Mouse (Mus musculus): ENCODE results near the gene Insyn1. TPM values are rescaled to one million over a fixed set of nuclear protein-coding genes. Genes with fewer than 3 reads are reported as not detected.

Gene Insyn1
- polyA plus RNA-seq, 1 experiment from 2014 or later = 1.1 TPM

GRCm38 (mm10) chr9:58453791-58454378 lies 34.5 kb upstream of the Insyn1 start:
- H3K4me3 ChIP-seq = no peak overlapping the region
- no peaks in the 10 kb centered on the region; the same call in 1 of the 2 replicates for H3K27me3 ChIP-seq (replicated peaks)
- no peaks in the 10 kb centered on the region for H3K9me3 ChIP-seq
- H3K9ac ChIP-seq = no peak overlapping the region
- H3K36me3 ChIP-seq = no peaks in the 10 kb centered on the region
- no peak overlapping the region for H3K27ac ChIP-seq (replicated peaks)
- H3K4me2 ChIP-seq = no peak overlapping the region
- peaks cover 14% of the 10 kb centered on the region for H3K4me1 ChIP-seq
- no peak for ATAC-seq (ENCODE audit: extremely low read depth, insufficient number of reproducible peaks, low FRiP score, low TSS enrichment)
- WGBS = 53% methylated on average over 5 of the region's 5 CpGs

- Histone ChIP-seq H3K9ac (no peak overlapping the region), H3K9me3 (no peaks in the 10 kb centered on the region), H3K4me1 (peaks cover 14% of the 10 kb centered on the region), H3K27ac (replicated peaks) (no peak overlapping the region), H3K4me3 (no peak overlapping the region), H3K4me2 (no peak overlapping the region), H3K36me3 (no peaks in the 10 kb centered on the region), H3K27me3 (replicated peaks) (no peaks in the 10 kb centered on the region; the same call in 1 of the 2 replicates)
- no peak for ATAC-seq (ENCODE audit: extremely low read depth, insufficient number of reproducible peaks, low FRiP score, low TSS enrichment)
- WGBS = 46% methylated on average over 3 of the region's 3 CpGs
Observed at GRCm38 (mm10) chr9:58454886-58455285, 33.5 kb upstream of the Insyn1 start.

- no peak overlapping the region for H3K4me3 ChIP-seq
- H3K36me3 ChIP-seq = no peaks in the 10 kb centered on the region
- H3K9ac ChIP-seq = no peak overlapping the region
- no peak for ATAC-seq (ENCODE audit: extremely low read depth, insufficient number of reproducible peaks, low FRiP score, low TSS enrichment)
- H3K4me2 ChIP-seq = no peak overlapping the region
- no peaks in the 10 kb centered on the region for H3K9me3 ChIP-seq
- no peak overlapping the region for H3K27ac ChIP-seq (replicated peaks)
- WGBS = 22% methylated on average over 13 of the region's 13 CpGs
- peaks cover 14% of the 10 kb centered on the region for H3K4me1 ChIP-seq
- H3K27me3 ChIP-seq (replicated peaks) = no peaks in the 10 kb centered on the region; the same call in 1 of the 2 replicates
Observed at GRCm38 (mm10) chr9:58455798-58456197, 32.6 kb upstream of the Insyn1 start.

DNA sequence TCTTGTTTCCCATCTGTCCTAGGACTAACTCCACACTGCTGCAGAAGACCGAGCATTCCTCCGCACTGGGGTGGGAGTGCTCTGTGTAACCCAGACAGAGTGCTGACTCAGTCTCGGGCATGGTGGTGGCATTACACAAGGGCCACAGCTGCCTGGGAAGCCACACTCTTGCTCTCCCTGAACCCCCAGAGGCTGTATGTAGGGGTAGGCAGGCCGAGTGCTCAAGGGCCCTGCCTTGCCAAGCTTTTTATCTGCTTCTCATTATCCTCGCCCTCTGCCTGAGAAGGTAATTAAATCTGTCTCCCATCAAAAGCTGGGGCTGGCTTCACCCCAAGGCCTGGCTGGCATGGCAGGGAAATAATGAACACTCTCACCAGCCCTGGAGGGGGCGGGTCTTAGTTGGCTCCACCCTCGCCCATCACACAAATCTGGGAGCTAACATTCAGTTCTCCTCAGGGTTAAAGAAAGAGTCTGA lies 30.9 kb upstream of the Insyn1 start:
- no peak overlapping the region for H3K27ac ChIP-seq (replicated peaks)
- ATAC-seq (ENCODE audit: extremely low read depth, insufficient number of reproducible peaks, low FRiP score, low TSS enrichment) = no peak
- H3K4me2 ChIP-seq = no peak overlapping the region
- no peaks in the 10 kb centered on the region for H3K36me3 ChIP-seq
- no peak overlapping the region for H3K4me3 ChIP-seq
- WGBS = 59% methylated on average over 7 of the region's 7 CpGs
- H3K9me3 ChIP-seq = no peaks in the 10 kb centered on the region
- H3K4me1 ChIP-seq = peaks cover 14% of the 10 kb centered on the region
- no peaks in the 10 kb centered on the region; the same call in 1 of the 2 replicates for H3K27me3 ChIP-seq (replicated peaks)
- H3K9ac ChIP-seq = no peak overlapping the region

DNA sequence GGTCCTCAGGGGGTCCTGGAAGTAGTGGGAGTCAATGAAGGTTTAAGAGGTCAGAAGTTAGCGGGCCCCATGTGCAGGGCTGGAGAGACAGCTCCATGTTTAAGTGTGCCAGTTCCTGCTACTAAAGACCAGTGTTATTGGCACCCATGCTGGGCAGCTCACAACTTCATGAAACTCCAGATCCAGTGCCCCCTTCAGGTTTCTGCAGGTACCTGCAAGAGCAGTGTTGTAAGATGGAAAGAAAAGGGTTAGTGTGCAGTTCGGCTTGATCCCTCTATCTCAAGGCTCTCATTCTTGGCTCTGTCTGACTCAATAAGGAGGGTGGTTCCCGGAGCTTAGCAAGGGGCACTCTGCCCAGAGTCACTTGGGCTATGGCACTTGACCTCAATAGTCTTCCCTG lies 30.1 kb upstream of the Insyn1 start:
- Histone ChIP-seq H3K4me1 (peaks cover 14% of the 10 kb centered on the region), H3K4me2 (no peak overlapping the region), H3K27ac (replicated peaks) (no peak overlapping the region), H3K36me3 (no peaks in the 10 kb centered on the region), H3K9ac (no peak overlapping the region), H3K9me3 (no peaks in the 10 kb centered on the region), H3K4me3 (no peak overlapping the region), H3K27me3 (replicated peaks) (no peaks in the 10 kb centered on the region; the same call in 1 of the 2 replicates)
- WGBS = 72% methylated on average over 3 of the region's 3 CpGs
- no peak for ATAC-seq (ENCODE audit: extremely low read depth, insufficient number of reproducible peaks, low FRiP score, low TSS enrichment)

DNA sequence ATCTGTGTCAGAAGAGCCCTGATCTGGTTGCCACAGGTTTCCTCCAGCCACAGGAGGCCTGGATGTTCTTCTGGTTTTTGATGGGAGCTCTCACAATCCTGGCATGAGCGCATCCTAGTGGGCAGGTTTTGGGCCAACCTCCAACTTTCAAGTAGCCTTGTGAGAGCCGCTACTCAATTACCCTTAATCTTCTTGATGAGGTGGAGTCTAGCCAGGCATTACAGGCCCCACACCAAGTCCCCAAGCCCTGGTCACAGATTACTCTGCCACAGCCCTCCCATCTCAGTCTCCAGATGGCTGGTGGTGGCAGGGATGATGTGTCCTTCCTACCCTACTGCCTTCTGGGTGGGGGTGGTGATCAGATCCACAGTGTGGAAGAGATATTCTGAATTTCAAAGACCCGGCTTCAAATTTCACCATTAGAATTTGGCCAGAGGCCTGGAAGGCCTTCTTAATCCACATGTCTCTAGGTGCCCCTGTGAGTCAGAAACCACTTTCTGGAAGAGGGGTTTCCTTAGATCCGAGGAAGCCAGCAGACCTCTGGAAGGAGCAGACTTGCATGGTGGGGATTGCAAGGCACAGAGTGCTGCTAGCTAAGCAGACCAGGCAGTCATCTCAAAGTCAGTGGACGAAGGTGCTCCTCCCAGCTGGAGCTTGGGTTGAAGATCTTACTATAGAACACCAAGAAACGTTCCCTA lies 29.4 kb upstream of the Insyn1 start:
- no peaks in the 10 kb centered on the region for H3K36me3 ChIP-seq
- H3K9me3 ChIP-seq = no peaks in the 10 kb centered on the region
- H3K4me3 ChIP-seq = no peak overlapping the region
- no peak overlapping the region for H3K4me2 ChIP-seq
- H3K4me1 ChIP-seq = peaks cover 14% of the 10 kb centered on the region
- no peak overlapping the region for H3K27ac ChIP-seq (replicated peaks)
- no peak overlapping the region for H3K9ac ChIP-seq
- H3K27me3 ChIP-seq (replicated peaks) = no peaks in the 10 kb centered on the region; the same call in 1 of the 2 replicates
- no peak for ATAC-seq (ENCODE audit: extremely low read depth, insufficient number of reproducible peaks, low FRiP score, low TSS enrichment)
- WGBS = 66% methylated on average over 6 of the region's 6 CpGs

GRCm38 (mm10) chr9:58467345-58468025 lies 20.9 kb upstream of the Insyn1 start:
- WGBS = 42% methylated on average over 5 of the region's 5 CpGs
- H3K27me3 ChIP-seq (replicated peaks) = 0 out of 2 replicates have a peak, but pooled peaks cover 5% of the 10 kb centered on the region
- H3K4me2 ChIP-seq = no peak overlapping the region
- no peaks in the 10 kb centered on the region for H3K36me3 ChIP-seq
- peaks cover 8% of the 10 kb centered on the region; the same call in 1 of the 2 replicates for H3K4me1 ChIP-seq
- no peak overlapping the region for H3K9ac ChIP-seq
- no peak overlapping the region for H3K27ac ChIP-seq (replicated peaks)
- H3K9me3 ChIP-seq = no peaks in the 10 kb centered on the region
- ATAC-seq (ENCODE audit: extremely low read depth, insufficient number of reproducible peaks, low FRiP score, low TSS enrichment) = no peak
- no peak overlapping the region for H3K4me3 ChIP-seq

DNA sequence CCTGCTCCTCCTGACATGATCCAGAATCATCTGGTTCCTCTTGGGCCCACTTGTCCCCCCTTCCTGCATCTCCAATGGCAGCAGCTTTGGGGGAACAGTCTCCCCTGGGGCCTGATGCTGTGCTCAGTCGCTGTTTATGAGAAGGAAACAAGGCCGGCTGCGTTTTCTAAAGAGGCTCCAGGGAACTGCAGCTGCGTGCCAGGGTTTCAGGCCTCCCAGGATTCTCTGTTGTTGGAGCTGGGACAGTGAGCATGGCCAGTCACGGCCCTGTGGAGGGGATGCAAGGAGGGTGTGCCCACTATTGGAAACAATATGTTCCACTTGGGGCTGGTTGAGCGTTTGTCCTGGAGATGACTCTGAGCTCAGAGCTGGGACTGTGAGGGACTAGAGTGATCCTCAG lies 17.9 kb upstream of the Insyn1 start:
- Histone ChIP-seq H3K36me3 (no peaks in the 10 kb centered on the region), H3K27me3 (replicated peaks) (peaks cover 8% of the 10 kb centered on the region), H3K27ac (replicated peaks) (no peak overlapping the region), H3K9ac (no peak overlapping the region), H3K4me2 (no peak overlapping the region), H3K9me3 (no peaks in the 10 kb centered on the region), H3K4me1 (peaks cover 8% of the 10 kb centered on the region; the same call in 1 of the 2 replicates), H3K4me3 (no peak overlapping the region)
- no peak for ATAC-seq (ENCODE audit: extremely low read depth, insufficient number of reproducible peaks, low FRiP score, low TSS enrichment)
- 59% methylated on average over 6 of the region's 6 CpGs for WGBS

DNA sequence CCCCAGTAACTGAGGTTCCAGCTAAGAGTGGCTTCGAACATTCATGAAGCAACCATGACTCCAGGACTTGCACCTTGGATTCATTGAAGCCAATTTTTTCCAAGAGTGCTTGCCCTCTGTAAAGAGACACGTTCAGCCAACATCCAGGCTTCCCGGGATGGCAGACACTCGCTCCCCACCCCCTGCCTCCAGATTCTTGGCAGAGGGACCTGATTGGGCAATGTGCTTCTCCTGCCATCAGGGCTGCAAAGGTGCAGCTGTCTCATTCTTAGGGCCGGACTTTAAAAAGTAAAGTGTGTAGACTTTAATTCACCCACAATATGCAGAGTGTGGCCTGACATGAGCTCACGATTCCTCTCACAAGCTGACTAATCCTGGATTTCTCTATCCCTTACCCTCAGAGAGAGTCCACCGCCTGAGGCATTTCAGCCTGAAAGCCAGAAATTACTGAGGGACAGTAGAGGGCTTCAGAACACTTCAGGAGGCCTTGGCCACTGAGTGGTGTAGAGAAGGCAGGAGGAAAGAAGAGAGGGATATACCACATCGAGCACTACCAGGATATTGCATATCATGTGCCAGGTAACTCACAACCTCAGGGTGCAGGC lies 15.1 kb upstream of the Insyn1 start:
- WGBS = 68% methylated on average over 8 of the region's 8 CpGs
- no peak for ATAC-seq (ENCODE audit: extremely low read depth, insufficient number of reproducible peaks, low FRiP score, low TSS enrichment)

GRCm38 (mm10) chr9:58487076-58487475 lies 1.3 kb upstream of the Insyn1 start:
- Histone ChIP-seq H3K4me3 (no peak overlapping the region), H3K4me1 (peaks cover 22% of the 10 kb centered on the region), H3K36me3 (no peaks in the 10 kb centered on the region), H3K27me3 (replicated peaks) (peaks cover 79% of the 10 kb centered on the region), H3K9me3 (no peaks in the 10 kb centered on the region), H3K4me2 (peak overlapping the region; percentile 98; the same call in 1 of the 2 replicates), H3K27ac (replicated peaks) (no peak overlapping the region), H3K9ac (no peak overlapping the region)
- no peak for ATAC-seq (ENCODE audit: extremely low read depth, insufficient number of reproducible peaks, low FRiP score, low TSS enrichment)
- 8% methylated on average over 3 of the region's 3 CpGs for WGBS

More for the DNA sequence above, 15.1 kb upstream of the Insyn1 start:
- Histone ChIP-seq H3K4me3 (no peak overlapping the region), H3K4me1 (no peaks in the 10 kb centered on the region), H3K9me3 (no peaks in the 10 kb centered on the region), H3K9ac (no peak overlapping the region), H3K36me3 (no peaks in the 10 kb centered on the region), H3K27me3 (replicated peaks) (peaks cover 18% of the 10 kb centered on the region), H3K27ac (replicated peaks) (no peak overlapping the region), H3K4me2 (no peak overlapping the region)
